Mouse (Mus musculus): ENCODE results near the gene Ctbp2.

Gene Ctbp2

GRCm38 (mm10) chr7:133048085-133048630 is 76.0 kb downstream of the Ctbp2 start:
- in situ Hi-C loops (cut with MboI; ENCODE audit: unreplicated experiment in 2 of 2) = loop anchor here in 1 of 2 experiments (25.0 kb wide), 1 partner anchor 739 kb away; the partner anchor contains the start of genes Dhx32 and Fank1

- in situ Hi-C loops (cut with MboI; ENCODE audit: unreplicated experiment in 2 of 2) = loop anchor here in 1 of 2 experiments (25.0 kb wide), 1 partner anchor 740 kb away; the partner anchor contains the start of genes Dhx32 and Fank1
These were observed 76.9 kb downstream of the Ctbp2 start for GRCm38 (mm10) chr7:133047287-133047686.

DNA sequence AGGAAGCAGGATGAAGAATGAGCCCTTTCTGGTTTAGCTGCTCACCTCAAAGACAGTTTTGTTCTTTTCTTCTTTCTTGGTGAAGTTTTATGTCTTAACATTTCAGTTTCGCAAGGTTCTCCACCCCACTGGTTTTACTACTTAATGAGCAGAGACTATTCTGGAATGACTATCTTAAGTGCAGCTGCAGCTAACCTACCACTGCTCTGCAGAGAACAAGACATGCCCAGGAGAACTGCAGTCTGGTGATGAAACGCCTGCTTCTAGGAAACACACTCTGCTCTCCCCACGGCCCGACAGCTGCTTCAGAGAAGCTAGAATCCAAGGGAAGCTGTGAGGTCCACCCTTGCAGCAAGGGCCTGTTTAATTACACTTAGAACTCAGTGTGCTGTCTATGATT is 79.4 kb downstream of the Ctbp2 start:
- in situ Hi-C loops (cut with MboI; ENCODE audit: unreplicated experiment in 2 of 2) = loop anchor here in 1 of 2 experiments (25.0 kb wide), 1 partner anchor 743 kb away; the partner anchor contains the start of genes Dhx32 and Fank1

- in situ Hi-C loops (cut with MboI; ENCODE audit: unreplicated experiment in 2 of 2) = loop anchor here in 1 of 2 experiments (25.0 kb wide), 1 partner anchor 746 kb away; the partner anchor contains the start of genes Dhx32 and Fank1
These were observed 82.4 kb downstream of the Ctbp2 start for GRCm38 (mm10) chr7:133041784-133042183.

DNA sequence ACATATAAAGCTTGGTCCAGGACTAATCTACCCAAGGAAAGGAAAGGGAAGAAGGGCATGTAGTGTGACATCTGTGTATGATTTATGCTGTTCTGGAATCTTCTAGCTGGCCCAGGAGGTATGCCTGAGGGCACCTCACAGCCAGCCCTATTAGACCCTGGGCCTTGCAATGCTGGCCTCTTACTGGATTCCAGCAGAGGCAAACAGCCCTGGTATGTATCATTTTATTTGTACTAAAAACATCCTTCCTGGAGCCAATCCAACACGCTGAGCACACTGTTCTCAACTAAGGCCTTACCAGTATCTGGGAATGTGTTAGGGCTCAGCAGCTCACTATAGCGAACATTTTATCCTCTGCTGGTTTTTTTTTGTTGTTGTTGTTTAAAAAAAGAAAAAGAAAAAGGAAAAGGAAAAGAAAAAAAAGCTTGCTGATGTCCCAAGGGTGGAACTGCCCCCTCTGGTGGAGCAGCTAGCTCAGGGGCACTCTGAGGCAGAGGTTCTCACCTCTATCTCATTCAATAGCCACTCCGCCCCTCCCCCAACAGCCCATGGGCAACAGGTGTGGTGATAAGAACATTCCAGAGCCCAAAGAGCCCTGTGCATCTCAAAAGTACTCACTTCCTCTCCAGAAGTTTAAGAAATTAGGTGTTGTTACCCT is 83.3 kb downstream of the Ctbp2 start:
- in situ Hi-C loops (cut with MboI; ENCODE audit: unreplicated experiment in 2 of 2) = loop anchor here in 1 of 2 experiments (25.0 kb wide), 1 partner anchor 746 kb away; the partner anchor contains the start of genes Dhx32 and Fank1

DNA sequence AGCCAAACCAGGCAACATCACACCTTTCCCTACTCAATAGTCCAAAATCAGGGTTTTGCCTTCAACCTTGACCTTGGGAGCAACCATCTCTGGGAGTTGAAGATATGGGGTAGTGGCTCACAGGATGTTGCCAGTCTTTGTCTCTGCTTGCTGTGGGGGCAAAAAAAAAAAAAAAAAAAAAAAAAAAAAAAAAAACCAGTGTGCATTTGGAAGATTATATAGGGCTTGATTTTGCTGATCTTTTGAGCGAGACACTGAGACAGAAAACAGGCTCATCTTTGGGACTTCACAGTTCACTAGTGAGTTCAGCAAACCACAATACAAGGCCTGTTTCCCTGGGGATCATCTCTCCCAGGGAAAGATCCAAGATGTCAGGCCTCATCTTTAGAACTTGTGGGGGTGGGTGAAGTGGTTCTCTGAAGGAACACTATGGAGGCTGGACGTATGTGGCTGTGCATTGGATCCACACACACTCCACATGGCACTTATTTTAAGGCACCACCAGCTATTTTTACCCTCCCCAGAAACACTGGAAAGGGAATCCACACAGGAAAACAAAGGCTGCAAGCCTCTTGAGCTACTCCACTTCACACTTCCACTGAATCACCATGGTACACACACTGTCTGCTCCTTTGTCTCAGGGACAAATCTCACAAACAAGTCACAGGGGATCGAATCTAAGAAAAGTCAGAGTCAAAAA is 84.4 kb downstream of the Ctbp2 start:
- in situ Hi-C loops (cut with MboI; ENCODE audit: unreplicated experiment in 2 of 2) = loop anchor here in 1 of 2 experiments (25.0 kb wide), 1 partner anchor 748 kb away; the partner anchor contains the start of genes Dhx32 and Fank1

- in situ Hi-C loops (cut with MboI; ENCODE audit: unreplicated experiment in 2 of 2) = loop anchor here in 1 of 2 experiments (25.0 kb wide), 1 partner anchor 750 kb away; the partner anchor contains the start of genes Dhx32 and Fank1
These were observed 86.5 kb downstream of the Ctbp2 start for GRCm38 (mm10) chr7:133037618-133038017.

GRCm38 (mm10) chr7:133037217-133037616 is 86.9 kb downstream of the Ctbp2 start:
- in situ Hi-C loops (cut with MboI; ENCODE audit: unreplicated experiment in 2 of 2) = loop anchor here in 1 of 2 experiments (25.0 kb wide), 1 partner anchor 750 kb away; the partner anchor contains the start of genes Dhx32 and Fank1

DNA sequence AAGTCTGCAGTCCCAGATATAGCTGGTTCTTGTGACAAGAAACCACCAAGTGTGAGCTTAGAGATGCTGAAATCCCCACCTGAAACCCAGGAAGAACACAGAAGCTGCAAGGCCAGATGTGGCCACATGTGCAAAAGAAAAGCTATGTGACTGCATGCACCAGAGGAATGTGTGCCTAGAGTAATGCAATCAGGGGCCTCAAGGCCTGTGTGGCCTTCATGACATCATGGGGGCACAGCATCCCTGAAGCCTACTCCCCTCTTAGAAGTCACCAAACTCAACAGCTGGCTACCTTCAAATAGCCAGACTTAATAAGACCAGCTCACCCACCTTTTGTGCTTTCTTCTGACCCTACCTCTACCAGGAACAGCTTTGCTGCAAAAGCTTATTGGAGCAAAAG is 88.3 kb downstream of the Ctbp2 start:
- in situ Hi-C loops (cut with MboI; ENCODE audit: unreplicated experiment in 2 of 2) = loop anchor here in 1 of 2 experiments (25.0 kb wide), 1 partner anchor 751 kb away; the partner anchor contains the start of genes Dhx32 and Fank1

- in situ Hi-C loops (cut with MboI; ENCODE audit: unreplicated experiment in 2 of 2) = loop anchor here (5.0 to 25.0 kb wide), 3 partner anchors 600 to 755 kb away; partner anchors contain the start of genes Dhx32 (in 1 of the 2), Edrf1 (in 1 of the 2) and Fank1 (in 1 of the 2)
These were observed 91.5 kb downstream of the Ctbp2 start for GRCm38 (mm10) chr7:133032589-133033203.

GRCm38 (mm10) chr7:133029496-133030047 is 94.6 kb downstream of the Ctbp2 start:
- in situ Hi-C loops (cut with MboI; ENCODE audit: unreplicated experiment in 2 of 2) = loop anchor here (5.0 to 25.0 kb wide), 3 partner anchors 603 to 758 kb away; partner anchors contain the start of genes Dhx32 (in 1 of the 2), Edrf1 (in 1 of the 2) and Fank1 (in 1 of the 2)

DNA sequence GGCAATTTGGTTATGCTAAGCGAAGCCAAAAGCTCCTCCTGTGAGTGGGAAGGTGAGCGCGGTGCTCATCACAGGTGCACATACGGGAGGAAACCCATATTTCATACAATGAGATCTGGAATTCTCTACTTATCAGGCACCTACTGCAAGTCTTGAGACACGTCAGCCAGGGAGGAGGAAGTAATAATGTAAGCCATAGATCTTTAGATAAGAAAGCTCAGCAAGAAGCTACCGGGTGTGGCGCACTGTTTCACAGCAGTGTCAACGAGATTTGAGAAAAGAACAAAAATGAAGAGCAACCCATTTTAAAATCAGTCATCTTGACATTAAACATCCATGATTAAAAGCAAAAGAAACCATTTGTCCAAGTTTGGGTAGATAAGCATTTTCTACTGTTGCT is 95.2 kb downstream of the Ctbp2 start:
- in situ Hi-C loops (cut with MboI; ENCODE audit: unreplicated experiment in 2 of 2) = loop anchor here in 1 of 2 experiments (25.0 kb wide), 1 partner anchor 758 kb away; the partner anchor contains the start of genes Dhx32 and Fank1

DNA sequence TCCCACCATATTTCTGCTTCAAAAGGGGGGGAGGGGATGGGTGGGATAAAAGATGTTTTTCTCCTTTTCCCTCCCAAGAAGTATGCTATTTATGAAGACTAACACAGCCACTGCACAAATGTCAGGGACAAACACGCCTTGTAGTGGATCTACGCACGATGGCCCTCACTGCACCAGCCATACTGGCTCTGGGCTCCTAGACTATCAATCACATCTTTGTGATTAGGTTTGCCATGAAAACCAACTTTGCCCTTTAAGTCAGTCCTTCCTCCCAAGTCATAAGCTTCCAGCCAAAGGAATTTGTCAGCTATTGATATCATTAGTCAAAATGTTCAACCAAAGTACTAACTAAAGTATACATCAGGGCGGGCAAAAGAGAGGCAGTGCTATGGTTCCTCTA is 96.2 kb downstream of the Ctbp2 start:
- in situ Hi-C loops (cut with MboI; ENCODE audit: unreplicated experiment in 2 of 2) = loop anchor here in 1 of 2 experiments (25.0 kb wide), 1 partner anchor 759 kb away; the partner anchor contains the start of genes Dhx32 and Fank1

GRCm38 (mm10) chr7:133024694-133025093 is 99.5 kb downstream of the Ctbp2 start:
- in situ Hi-C loops (cut with MboI; ENCODE audit: unreplicated experiment in 2 of 2) = loop anchor here (25.0 kb wide), 3 partner anchors 763 to 1612 kb away; partner anchors contain the start of genes Acadsb (in 1 of the 2), Dhx32 (in 1 of the 2), Fank1 (in 1 of the 2) and Hmx2 (in 1 of the 2)

GRCm38 (mm10) chr7:133019481-133020020 is 104.6 kb downstream of the Ctbp2 start:
- in situ Hi-C loops (cut with MboI; ENCODE audit: unreplicated experiment in 2 of 2) = loop anchor here (10.0 to 25.0 kb wide), 3 partner anchors 1475 to 1607 kb away; partner anchors contain the start of genes Hmx2 (in 2 of the 2), Hmx3 (in 2 of the 2), Acadsb (in 1 of the 2) and Ikzf5 (in 1 of the 2)

- in situ Hi-C loops (cut with MboI; ENCODE audit: unreplicated experiment in 2 of 2) = loop anchor here (10.0 to 25.0 kb wide), 3 partner anchors 1474 to 1607 kb away; partner anchors contain the start of genes Hmx2 (in 2 of the 2), Hmx3 (in 2 of the 2), Acadsb (in 1 of the 2) and Ikzf5 (in 1 of the 2)
These were observed 105.2 kb downstream of the Ctbp2 start for GRCm38 (mm10) chr7:133018961-133019360.

DNA sequence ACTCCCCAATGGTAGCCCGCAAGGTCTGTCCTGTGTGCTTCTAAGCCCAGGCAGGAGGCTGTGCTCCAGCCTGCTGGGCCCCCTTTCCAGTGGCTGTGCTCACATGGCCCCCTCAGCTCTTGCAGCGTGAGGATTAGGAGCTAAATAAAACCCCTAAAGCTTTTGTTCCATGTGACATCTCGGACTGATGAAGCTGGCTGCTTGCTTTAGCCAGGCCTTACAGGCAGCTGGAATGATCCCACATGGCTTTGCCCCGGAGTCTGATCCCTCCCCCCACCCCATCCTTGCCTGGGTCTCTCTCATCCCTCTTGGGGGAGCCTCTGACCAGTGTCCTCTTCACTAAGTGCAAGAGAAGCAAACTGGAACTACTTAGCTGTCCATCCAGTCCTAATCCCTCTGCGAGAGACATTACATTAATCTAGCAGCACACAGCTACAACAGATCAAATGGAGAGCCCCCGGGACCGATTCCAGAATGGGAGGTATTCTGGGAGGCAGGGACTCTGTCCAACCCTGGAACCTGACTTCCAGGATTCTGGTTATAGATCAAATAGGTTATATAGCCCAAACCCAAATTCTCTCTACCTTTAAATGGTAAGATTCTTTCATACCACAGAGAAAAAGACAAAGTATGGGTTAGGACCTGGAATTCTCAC is 108.6 kb downstream of the Ctbp2 start:
- in situ Hi-C loops (cut with MboI; ENCODE audit: unreplicated experiment in 2 of 2) = loop anchor here (10.0 to 25.0 kb wide), 3 partner anchors 1471 to 1603 kb away; partner anchors contain the start of genes Hmx2 (in 2 of the 2), Hmx3 (in 2 of the 2), Acadsb (in 1 of the 2) and Ikzf5 (in 1 of the 2)

DNA sequence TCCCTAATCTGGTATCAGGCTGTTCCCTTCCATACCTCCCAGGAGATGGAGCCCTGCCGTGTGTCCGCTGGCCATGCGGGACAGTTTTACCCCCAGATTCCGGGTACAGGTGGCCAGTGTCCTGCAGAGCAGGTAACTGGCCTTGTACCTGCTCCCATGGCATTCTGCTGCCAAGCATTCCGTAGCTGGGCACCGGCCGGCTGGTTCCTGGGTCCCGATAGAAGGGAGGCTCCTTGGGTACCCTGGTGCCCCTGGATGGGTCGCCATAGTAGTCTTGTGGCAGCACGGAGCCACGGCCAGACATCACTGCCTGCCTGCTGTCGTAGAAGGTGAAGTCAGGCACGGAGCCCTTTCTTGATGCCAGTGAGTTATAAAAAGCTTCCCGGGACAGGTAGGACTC is 109.5 kb downstream of the Ctbp2 start:
- in situ Hi-C loops (cut with MboI; ENCODE audit: unreplicated experiment in 2 of 2) = loop anchor here (10.0 to 25.0 kb wide), 3 partner anchors 1470 to 1602 kb away; partner anchors contain the start of genes Hmx2 (in 2 of the 2), Hmx3 (in 2 of the 2), Acadsb (in 1 of the 2) and Ikzf5 (in 1 of the 2)
